Comparison of ENCODE assay signal across 22 mouse cellular contexts in genomic region chr8:75949166-75949565, GRCm38 (mm10).
DNase-seq lines count a peak whose midpoint lies in the region; ATAC-seq lines count a peak whose summit lies in the region.
"Had no signal": no experiment of that assay in that cellular context is flagged by ENCODE, and none has a peak within 500 bp of the region (broad histone marks: within the 10 kb centered on the region; RNA-seq: fewer than 3 reads in every experiment).

No protein-coding gene starts in this region.

- H3K36me3 ChIP-seq in intestine, embryonic 15.5 days = no peaks in the 10 kb centered on the region
- H3K36me3 ChIP-seq: heart, embryonic 13.5 days; limb, embryonic 13.5 days; liver, embryonic 13.5 days; lung, embryonic 15.5 days; midbrain, embryonic 13.5 days had no signal

- H3K4me3 ChIP-seq in intestine, embryonic 15.5 days (replicated peaks) = no peak overlapping the region
- H3K4me3 ChIP-seq: heart, adult 2 months; heart, embryonic 13.5 days; limb, embryonic 13.5 days; liver, embryonic 13.5 days; lung, embryonic 15.5 days; megakaryocyte, embryonic 14.5 days; midbrain, embryonic 13.5 days had no signal

- WGBS in intestine, embryonic 15.5 days = 81% methylated on average over 1 of the region's 1 CpGs

- H3K27me3 ChIP-seq in intestine, embryonic 15.5 days (replicated peaks) = no peaks in the 10 kb centered on the region
- H3K27me3 ChIP-seq: heart, embryonic 13.5 days; limb, embryonic 13.5 days; liver, embryonic 13.5 days; lung, embryonic 15.5 days; megakaryocyte, embryonic 14.5 days; midbrain, embryonic 13.5 days had no signal

- H3K9ac ChIP-seq in intestine, embryonic 15.5 days = no peak overlapping the region
- H3K9ac ChIP-seq: heart, embryonic 13.5 days; limb, embryonic 13.5 days; liver, embryonic 13.5 days; lung, embryonic 15.5 days; midbrain, embryonic 13.5 days had no signal

- no peak for DNase-seq in frontal cortex, postnatal 10 days (ENCODE audit: low spot score in 2 of 2)
- DNase-seq in layer of hippocampus, adult 9-11 months = peak; percentile 13
- no peak for DNase-seq in layer of hippocampus, postnatal 10 days (ENCODE audit: low spot score in 2 of 2)
- DNase-seq in right cerebral cortex, adult 2 months (ENCODE audit: low spot score in 2 of 2) = peak; percentile 1 to 11
- DNase-seq in right cerebral cortex, postnatal 25 days = no peak
- DNase-seq: adrenal gland, adult 2 months; cerebellum, adult 8-10 months; gastrocnemius, postnatal 36 days; heart, adult 2 months; heart, postnatal 14 days; kidney, adult 18-20 months; kidney, postnatal 4 days; liver, embryonic 13.5 days; lung, postnatal 36 days; thymus, adult 2 months had no signal

- H3K9me3 ChIP-seq in intestine, embryonic 15.5 days = no peaks in the 10 kb centered on the region
- H3K9me3 ChIP-seq: heart, embryonic 13.5 days; limb, embryonic 13.5 days; liver, embryonic 13.5 days; lung, embryonic 15.5 days; megakaryocyte, embryonic 14.5 days; midbrain, embryonic 13.5 days had no signal

- peak; percentile 67; the same call in 1 of the 2 replicates for ATAC-seq in frontal cortex, adult (ENCODE audit: low TSS enrichment)
- no peak for ATAC-seq in intestine, embryonic 15.5 days
- ATAC-seq: midbrain, embryonic 13.5 days had no signal

- no peaks in the 10 kb centered on the region for H3K4me1 ChIP-seq in intestine, embryonic 15.5 days (replicated peaks)
- H3K4me1 ChIP-seq: heart, embryonic 13.5 days; limb, embryonic 13.5 days; liver, embryonic 13.5 days; lung, embryonic 15.5 days; megakaryocyte, embryonic 14.5 days; midbrain, embryonic 13.5 days had no signal

- H3K27ac ChIP-seq in intestine, embryonic 15.5 days = no peak overlapping the region
- H3K27ac ChIP-seq: heart, adult 2 months; heart, embryonic 13.5 days; limb, embryonic 13.5 days; liver, embryonic 13.5 days; lung, embryonic 15.5 days; midbrain, embryonic 13.5 days had no signal

- no peak overlapping the region for H3K4me2 ChIP-seq in intestine, embryonic 15.5 days (replicated peaks)
- H3K4me2 ChIP-seq: heart, embryonic 13.5 days; limb, embryonic 13.5 days; liver, embryonic 13.5 days; lung, embryonic 15.5 days; midbrain, embryonic 13.5 days had no signal

Comparison
In these comparisons a context has a peak if more than half of its experiments do, and no peak if none do; other contexts are left out.
1. DNase-seq: peak in layer of hippocampus, adult 9-11 months (single experiment) and right cerebral cortex, adult 2 months (2 of 2); none in frontal cortex, postnatal 10 days (0 of 2), layer of hippocampus, postnatal 10 days (0 of 2) and right cerebral cortex, postnatal 25 days (single experiment).